Mouse (Mus musculus) MEL (cell line): Measurements from ENCODE around the gene Miga1. TPM values are rescaled to one million over a fixed set of nuclear protein-coding genes. Genes with fewer than 3 reads are reported as not detected.

Experiments
- DNase-seq: peaks from one replicate; pipeline ENCODE4 v3.0.0; 2011; ENCODE audit warnings: low read depth, low spot score
- H3K27ac ChIP-seq: 2 replicates; pipeline ENCODE4 v1.5.1; 2012; ENCODE audit warnings: low read depth, mild to moderate bottlenecking, control low read depth, low read length, moderate library complexity; ENCODE audit not compliant: control insufficient read depth
- H3K27me3 ChIP-seq, 2 experiments: fragments of 150-350 bp in 1 of 2; sonication (generic) in 1 of 2; 2 replicates each; pipeline ENCODE4 v1.6.1; 2012; ENCODE audit warnings: low read length in 2 of 2, mild to moderate bottlenecking in 2 of 2, improper control_type of control experiment in 1 of 2, moderate library complexity in 1 of 2; ENCODE audit not compliant: insufficient read depth in 2 of 2, control insufficient read depth in 1 of 2
- H3K36me3 ChIP-seq, 2 experiments: 2 replicates each; pipeline ENCODE4 v1.6.1; 2012 to 2014; ENCODE audit warnings: low read length in 2 of 2, improper control_type of control experiment in 1 of 2, inconsistent platforms in 1 of 2, mild to moderate bottlenecking in 1 of 2; ENCODE audit not compliant: insufficient read depth in 2 of 2, control insufficient read depth in 1 of 2
- H3K4me1 ChIP-seq, 2 experiments: fragments of 150-350 bp in 1 of 2; sonication (generic) in 1 of 2; 2 replicates each; pipeline ENCODE4 v1.6.1; 2012; ENCODE audit warnings: low read length in 2 of 2, improper control_type of control experiment in 1 of 2, mild to moderate bottlenecking in 1 of 2; ENCODE audit not compliant: insufficient read depth in 2 of 2, control insufficient read depth in 1 of 2
- H3K4me3 ChIP-seq, 2 experiments: fragments of 150-350 bp in 1 of 2; sonication (generic) in 1 of 2; 2 replicates each; pipeline ENCODE4 v1.5.1; 2012; ENCODE audit warnings: low read depth in 2 of 2, low read length in 2 of 2, mild to moderate bottlenecking in 2 of 2, moderate library complexity in 2 of 2, control low read depth in 1 of 2, improper control_type of control experiment in 1 of 2; ENCODE audit not compliant: control insufficient read depth in 1 of 2, insufficient read depth in 1 of 2
- H3K79me2 ChIP-seq: 2 replicates; pipeline ENCODE4 v1.6.1; 2012; ENCODE audit warnings: mild to moderate bottlenecking, low read length, moderate library complexity; ENCODE audit not compliant: control insufficient read depth, poor library complexity, insufficient read depth
- H3K9ac ChIP-seq: 2 replicates; pipeline ENCODE4 v1.6.1; 2012; ENCODE audit warnings: low read depth, mild to moderate bottlenecking, control low read depth, low read length, moderate library complexity; ENCODE audit not compliant: control insufficient read depth, poor library complexity, severe bottlenecking
- H3K9me3 ChIP-seq: fragments of 150-350 bp; sonication (generic); replicated peaks from 2 replicates; pipeline ENCODE4 v1.6.1; 2012; ENCODE audit warnings: mild to moderate bottlenecking, low read length, improper control_type of control experiment, moderate library complexity; ENCODE audit not compliant: insufficient read depth
- CTCF ChIP-seq, 3 experiments: IDR thresholded peaks in 2 of 3; conservative IDR thresholded peaks in 1 of 3; 2 replicates each; pipeline ENCODE4 v1.5.1; 2011 to 2012; ENCODE audit warnings: low read length in 3 of 3, low read depth in 2 of 3, mild to moderate bottlenecking in 2 of 3, improper control_type of control experiment in 1 of 3, inconsistent platforms in 1 of 3, mixed read lengths in 1 of 3, moderate library complexity in 1 of 3; ENCODE audit not compliant: control insufficient read depth in 1 of 3, insufficient read depth in 1 of 3, poor library complexity in 1 of 3, severe bottlenecking in 1 of 3
- ELF1 ChIP-seq: IDR thresholded peaks from 2 replicates; pipeline ENCODE4 v1.6.1; 2014; ENCODE audit warnings: low read depth, mild to moderate bottlenecking, inconsistent platforms, low read length, improper control_type of control experiment, moderate library complexity
- EP300 ChIP-seq, 2 experiments: IDR thresholded peaks; 2 replicates each; pipeline ENCODE4 v1.6.1; 2011; ENCODE audit warnings: improper control_type of control experiment in 2 of 2, low read length in 2 of 2, low read depth in 1 of 2, mild to moderate bottlenecking in 1 of 2
- ETS1 ChIP-seq: IDR thresholded peaks from 2 replicates; pipeline ENCODE4 v1.6.1; 2012; ENCODE audit warnings: low read depth, mild to moderate bottlenecking, inconsistent platforms, low read length, improper control_type of control experiment, moderate library complexity
- GATA1 ChIP-seq: IDR thresholded peaks from 2 replicates; pipeline ENCODE4 v1.6.1; 2011; ENCODE audit warnings: low read depth, low read length, improper control_type of control experiment
- KAT2A ChIP-seq: conservative IDR thresholded peaks from 2 replicates; pipeline ENCODE4 v1.6.1; 2012; ENCODE audit warnings: low read depth, low read length, improper control_type of control experiment, inconsistent platforms
- MAFK ChIP-seq: IDR thresholded peaks from 2 replicates; pipeline ENCODE4 v1.6.1; 2011; ENCODE audit warnings: low read depth, mild to moderate bottlenecking, low read length, improper control_type of control experiment, borderline replicate concordance
- MAX ChIP-seq: IDR thresholded peaks from 2 replicates; pipeline ENCODE4 v1.6.1; 2011; ENCODE audit warnings: low read length, improper control_type of control experiment
- MYB ChIP-seq: IDR thresholded peaks from 2 replicates; pipeline ENCODE4 v1.6.1; 2011; ENCODE audit warnings: mild to moderate bottlenecking, low read depth, low read length, improper control_type of control experiment
- MYC ChIP-seq: IDR thresholded peaks from 2 replicates; pipeline ENCODE4 v1.6.1; 2011; ENCODE audit warnings: low read depth, mild to moderate bottlenecking, low read length, improper control_type of control experiment, moderate library complexity
- NRF1 ChIP-seq: IDR thresholded peaks from 2 replicates; pipeline ENCODE4 v1.6.1; 2014; ENCODE audit warnings: low read depth, mild to moderate bottlenecking, inconsistent platforms, low read length, improper control_type of control experiment, moderate library complexity; ENCODE audit not compliant: poor library complexity, insufficient read depth, severe bottlenecking
- POLR2AphosphoS5 ChIP-seq: IDR thresholded peaks from 2 replicates; pipeline ENCODE4 v1.6.1; 2012; ENCODE audit warnings: low read depth, borderline replicate concordance, mild to moderate bottlenecking, inconsistent platforms, low read length, moderate library complexity, mixed read lengths
- RAD21 ChIP-seq: IDR thresholded peaks from 2 replicates; pipeline ENCODE4 v1.6.1; 2011; ENCODE audit warnings: mild to moderate bottlenecking, low read depth, low read length, improper control_type of control experiment
- RCOR1 ChIP-seq: IDR thresholded peaks from 2 replicates; pipeline ENCODE4 v1.6.1; 2012; ENCODE audit warnings: low read depth, mild to moderate bottlenecking, inconsistent platforms, low read length, improper control_type of control experiment
- TAL1 ChIP-seq: IDR thresholded peaks from 2 replicates; pipeline ENCODE4 v1.6.1; 2012; ENCODE audit warnings: mild to moderate bottlenecking, inconsistent platforms, low read length, moderate library complexity, mixed read lengths
- TBP ChIP-seq: IDR thresholded peaks from 2 replicates; pipeline ENCODE4 v1.8.0; 2011; ENCODE audit warnings: low read depth, low read length, improper control_type of control experiment
- TCF12 ChIP-seq: IDR thresholded peaks from 2 replicates; pipeline ENCODE4 v1.6.1; 2014; ENCODE audit warnings: low read depth, mild to moderate bottlenecking, inconsistent platforms, low read length, improper control_type of control experiment, moderate library complexity
- USF2 ChIP-seq, 2 experiments: IDR thresholded peaks; 2 replicates each; pipeline ENCODE4 v1.6.1; 2011 to 2012; ENCODE audit warnings: improper control_type of control experiment in 2 of 2, low read length in 2 of 2, borderline replicate concordance in 1 of 2, inconsistent platforms in 1 of 2, low read depth in 1 of 2, mild to moderate bottlenecking in 1 of 2; ENCODE audit not compliant: insufficient read depth in 1 of 2
- ZC3H11A ChIP-seq: IDR thresholded peaks from 2 replicates; pipeline ENCODE4 v1.6.1; 2012; ENCODE audit warnings: low read depth, mild to moderate bottlenecking, inconsistent platforms, low read length, improper control_type of control experiment
- ZKSCAN1 ChIP-seq: IDR thresholded peaks from 2 replicates; pipeline ENCODE4 v1.6.1; 2012; ENCODE audit warnings: low read depth, mild to moderate bottlenecking, inconsistent platforms, low read length, improper control_type of control experiment, moderate library complexity
- polyA plus RNA-seq, 2 experiments: library from polyadenylated mRNA; stranded (reverse) in 1 of 2; unstranded in 1 of 2; fragments of >175 nt in 1 of 2; fragments of >200 nt in 1 of 2; gene quantifications; 2 replicates each; pipeline versions ENCODE4 v1.2.1 to v1.2.4; 2012; ENCODE audit warnings: low replicate concordance in 2 of 2, low read depth in 1 of 2; ENCODE audit not compliant: insufficient read length in 2 of 2, insufficient read depth in 1 of 2, missing spikeins in 1 of 2
- total RNA-seq: library from RNA; depleted of rRNA; stranded (reverse); fragments of 300-350 nt; gene quantifications from 2 replicates; pipeline ENCODE4 v1.2.3, GENCODE M21; 2012

Gene Miga1
- total and polyA plus RNA-seq, 3 experiments, result 14.2 to 16.2 TPM; not detected in 1

DNA sequence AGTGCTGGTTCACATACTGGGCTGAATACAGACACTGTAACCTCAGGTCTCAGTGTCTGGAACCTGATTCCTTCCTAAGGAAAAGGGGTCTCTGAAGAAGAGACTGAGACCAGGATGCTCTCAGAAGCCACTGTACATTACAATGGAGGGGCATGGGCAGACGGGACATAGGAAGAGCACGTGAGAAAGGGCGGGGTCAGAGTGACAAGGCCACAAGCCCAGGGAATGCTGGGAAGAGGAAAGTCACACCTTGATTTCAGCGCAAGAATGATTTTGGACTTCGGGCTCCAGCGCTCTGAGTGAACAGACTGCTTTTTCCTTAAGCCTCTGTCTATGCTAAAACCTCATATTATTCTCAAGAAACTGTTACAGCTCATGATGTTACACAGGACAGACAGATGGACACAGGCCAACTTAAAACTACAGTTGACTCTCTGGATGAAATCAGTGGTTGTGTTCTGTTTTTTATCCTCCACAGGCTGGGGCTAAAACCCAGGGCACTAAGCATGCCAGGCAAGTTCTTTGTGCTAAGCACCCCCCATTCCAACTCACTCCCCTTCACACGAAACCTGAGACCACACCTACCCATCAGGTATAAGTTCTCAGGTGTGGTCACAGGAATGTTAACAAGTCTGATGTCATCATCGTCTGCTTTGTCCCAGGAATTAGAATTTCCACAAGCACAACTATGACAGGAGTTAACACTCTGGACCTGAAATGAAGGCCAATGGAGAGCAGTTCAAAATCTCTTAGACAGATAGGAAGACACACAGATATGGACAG lies 18.3 kb downstream of the Miga1 start:
- no peaks in the 10 kb centered on the region for H3K79me2 ChIP-seq
- DNase-seq, result no peak
- peaks cover 2 to 3% of the 10 kb centered on the region in 2 experiments; a peak in 2 of 4 replicates for H3K4me1 ChIP-seq
- H3K9me3 ChIP-seq, result no peaks in the 10 kb centered on the region
- no peak overlapping the region for H3K9ac ChIP-seq
- no peak overlapping the region for H3K4me3 ChIP-seq
- no peak overlapping the region for H3K27ac ChIP-seq
- TF ChIP-seq EP300 (IDR thresholded peaks at IDR 0.05; ENCODE audit: low read depth in 1 of 2, low read length in 2 of 2) (no peak), ETS1 (no peak), TAL1 (no peak), KAT2A (no peak), RAD21 (no peak), NRF1 (no peak), ZKSCAN1 (no peak), ELF1 (no peak), TBP (no peak), MAFK (no peak), RCOR1 (no peak), ZC3H11A (no peak), MAX (no peak), USF2 (IDR thresholded peaks at IDR 0.05; ENCODE audit: borderline replicate concordance in 1 of 2, insufficient read depth in 1 of 2, low read depth in 1 of 2, low read length in 2 of 2) (no peak), CTCF (IDR thresholded peaks at IDR 0.05 in 2 of 3, conservative IDR thresholded peaks at IDR 0.05 in 1 of 3; ENCODE audit: control insufficient read depth in 1 of 3, insufficient read depth in 1 of 3, low read depth in 2 of 3, low read length in 3 of 3, poor library complexity in 1 of 3, severe bottlenecking in 1 of 3) (no peak), GATA1 (no peak), TCF12 (no peak), POLR2AphosphoS5 (no peak), MYB (no peak), MYC (no peak)
- no peaks in the 10 kb centered on the region for H3K27me3 ChIP-seq
- H3K36me3 ChIP-seq, result peaks cover 1 to 5% of the 10 kb centered on the region in 2 experiments
